Mouse (Mus musculus): ENCODE results near the gene Ncl. TPM values are rescaled to one million over a fixed set of nuclear protein-coding genes. Genes with fewer than 3 reads are reported as not detected.

Ncl gene
- total and polyA plus RNA-seq, 2 experiments, result 4.6 to 24.3 TPM

DNA sequence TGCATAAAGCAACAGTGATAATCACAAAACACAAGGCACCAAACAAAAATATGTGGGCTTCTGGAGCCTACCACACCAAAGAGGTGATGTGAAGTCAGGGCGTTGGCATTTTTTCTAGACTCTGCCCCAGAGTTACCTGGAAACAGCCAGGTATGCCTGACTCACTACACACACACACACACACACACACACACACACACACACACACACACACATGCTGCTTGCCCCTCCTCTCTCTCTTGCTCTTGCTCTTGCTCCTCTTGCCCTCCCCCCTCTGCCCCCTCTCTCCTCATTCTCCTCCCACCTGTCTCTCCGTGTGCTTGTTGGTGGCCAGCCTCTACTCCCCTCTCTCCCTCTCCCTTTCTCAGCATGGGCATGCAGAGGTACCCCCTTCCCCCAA is 22.9 kb downstream of the Ncl start:
- Histone ChIP-seq H3K79me2 (ENCODE audit: control insufficient read depth, insufficient read depth, low read length) (no peaks in the 10 kb centered on the region), H3K9ac (ENCODE audit: low read depth, low read length) (no peak overlapping the region), H3K4me3 (ENCODE audit: insufficient read depth, low read depth, low read length) (no peak overlapping the region), H3K4me1 (ENCODE audit: control insufficient read depth, insufficient read depth, low read length) (no peaks in the 10 kb centered on the region), H3K36me3 (ENCODE audit: control insufficient read depth, insufficient read depth, low read length) (no peaks in the 10 kb centered on the region), H3K27ac (replicated peaks; ENCODE audit: insufficient read depth, low read depth, low read length) (no peak overlapping the region), H3K27me3 (ENCODE audit: control insufficient read depth, insufficient read depth, low read length) (no peaks in the 10 kb centered on the region)
- no peak for DNase-seq (ENCODE audit: extremely low read depth, low read depth, low spot score)
- TF ChIP-seq CTCF (IDR thresholded peaks at IDR 0.05; ENCODE audit: low read depth, low read length) (no peak), POLR2A (IDR thresholded peaks at IDR 0.05; ENCODE audit: extremely low read depth, insufficient read depth, low read length) (no peak)
- 41% methylated on average over 2 of the region's 2 CpGs for WGBS

DNA sequence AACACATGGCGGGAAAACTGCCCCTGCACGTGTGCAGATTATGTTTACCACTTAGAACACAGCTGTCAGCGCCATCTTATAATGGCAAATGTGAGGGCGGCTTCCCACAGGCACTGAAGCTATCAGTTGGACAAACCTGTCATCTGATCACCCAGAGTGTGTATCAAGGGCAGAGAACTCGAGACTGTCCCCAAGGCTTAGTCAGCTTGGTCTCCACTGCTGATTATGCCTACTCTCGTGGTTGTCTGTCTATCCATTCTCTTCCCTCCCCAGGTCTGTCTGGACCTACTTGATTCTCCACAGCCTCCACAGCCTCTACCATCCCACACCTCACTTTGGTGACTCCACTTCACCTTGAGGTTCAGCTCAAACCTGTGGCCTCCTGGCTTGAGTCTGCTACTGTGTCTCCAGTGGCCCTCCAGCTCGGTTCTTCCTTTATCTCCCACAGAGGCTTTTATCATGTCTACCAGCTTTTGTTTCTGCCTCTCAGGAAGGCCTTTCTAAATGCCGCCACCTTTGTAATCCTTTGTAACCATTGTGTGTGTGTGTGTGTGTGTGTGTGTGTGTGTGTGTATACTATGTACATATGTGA is 38.3 kb downstream of the Ncl start:
- TF ChIP-seq CTCF (IDR thresholded peaks at IDR 0.05; ENCODE audit: low read depth, low read length), result no peak
- TF ChIP-seq POLR2A (IDR thresholded peaks at IDR 0.05; ENCODE audit: extremely low read depth, insufficient read depth, low read length), result no peak
- 90% methylated on average over 8 of the region's 8 CpGs for WGBS
- H3K4me1 ChIP-seq (ENCODE audit: control insufficient read depth, insufficient read depth, low read length), result no peaks in the 10 kb centered on the region
- H3K36me3 ChIP-seq (ENCODE audit: control insufficient read depth, insufficient read depth, low read length), result no peaks in the 10 kb centered on the region
- no peaks in the 10 kb centered on the region for H3K79me2 ChIP-seq (ENCODE audit: control insufficient read depth, insufficient read depth, low read length)
- H3K27ac ChIP-seq (replicated peaks; ENCODE audit: insufficient read depth, low read depth, low read length), result no peak overlapping the region
- DNase-seq (ENCODE audit: extremely low read depth, low read depth, low spot score), result no peak
- H3K9ac ChIP-seq (ENCODE audit: low read depth, low read length), result no peak overlapping the region
- no peaks in the 10 kb centered on the region for H3K27me3 ChIP-seq (ENCODE audit: control insufficient read depth, insufficient read depth, low read length)
- H3K4me3 ChIP-seq (ENCODE audit: insufficient read depth, low read depth, low read length), result no peak overlapping the region

DNA sequence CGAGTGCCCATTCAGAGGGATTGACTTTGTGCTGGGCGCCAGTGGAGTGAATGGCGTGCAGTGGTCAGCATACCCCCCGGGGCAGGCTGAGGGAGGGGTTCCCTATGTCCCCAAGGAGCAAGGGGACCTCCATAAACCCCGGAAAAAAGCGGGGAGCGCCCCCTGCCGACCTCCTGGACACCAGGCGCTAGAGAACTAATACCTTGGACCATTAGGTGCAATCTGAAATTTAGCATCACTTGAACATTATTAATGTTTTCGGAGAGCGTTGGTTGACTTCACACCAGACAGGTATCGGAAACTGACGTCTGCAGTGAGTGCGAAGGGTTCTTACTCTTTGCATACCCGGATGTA is 45.5 kb downstream of the Ncl start:
- no peak overlapping the region for H3K4me3 ChIP-seq (ENCODE audit: insufficient read depth, low read depth, low read length)

DNA sequence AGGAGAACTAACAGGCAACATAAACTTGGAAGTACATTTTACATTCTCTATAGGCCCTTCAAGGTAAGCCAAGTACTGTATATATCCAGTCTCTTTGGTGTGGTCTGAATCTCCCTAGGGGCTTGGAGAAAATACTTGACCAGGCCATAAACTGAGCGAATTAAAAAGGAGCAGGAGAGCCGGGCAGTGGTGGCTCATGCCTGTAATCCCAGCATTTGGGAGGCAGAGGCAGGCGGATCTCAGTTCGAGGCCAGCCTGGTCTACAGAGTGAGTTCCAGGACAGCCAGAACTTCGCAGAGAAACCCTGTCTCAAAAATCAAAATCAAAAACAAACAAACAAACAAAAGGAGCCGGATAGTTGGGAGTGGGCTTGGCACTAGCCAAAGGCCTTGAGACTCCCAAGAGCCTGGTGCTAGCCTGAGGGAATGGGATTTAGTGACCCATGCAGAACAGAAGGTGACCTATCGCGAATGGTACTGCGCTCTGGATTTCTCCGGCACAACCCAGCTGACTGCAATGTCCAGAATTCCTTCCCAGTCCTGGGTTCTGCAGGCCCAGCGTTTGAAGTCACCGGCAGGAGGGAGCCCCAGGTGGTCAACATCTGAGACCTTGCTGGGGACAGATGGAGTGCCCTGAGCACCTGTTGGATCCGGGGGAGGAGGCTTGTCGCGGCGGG is 46.0 kb downstream of the Ncl start:
- WGBS, result 58% methylated on average over 16 of the region's 16 CpGs
- Histone ChIP-seq H3K9ac (ENCODE audit: low read depth, low read length) (no peak overlapping the region), H3K27ac (replicated peaks; ENCODE audit: insufficient read depth, low read depth, low read length) (no peak overlapping the region), H3K27me3 (ENCODE audit: control insufficient read depth, insufficient read depth, low read length) (peaks cover 2% of the 10 kb centered on the region; the same call in 1 of the 2 replicates), H3K4me3 (ENCODE audit: insufficient read depth, low read depth, low read length) (no peak overlapping the region), H3K36me3 (ENCODE audit: control insufficient read depth, insufficient read depth, low read length) (no peaks in the 10 kb centered on the region), H3K79me2 (ENCODE audit: control insufficient read depth, insufficient read depth, low read length) (no peaks in the 10 kb centered on the region), H3K4me1 (ENCODE audit: control insufficient read depth, insufficient read depth, low read length) (no peaks in the 10 kb centered on the region)
- TF ChIP-seq CTCF (IDR thresholded peaks at IDR 0.05; ENCODE audit: low read depth, low read length), result no peak
- no peak for TF ChIP-seq POLR2A (IDR thresholded peaks at IDR 0.05; ENCODE audit: extremely low read depth, insufficient read depth, low read length)
- no peak for DNase-seq (ENCODE audit: extremely low read depth, low read depth, low spot score)

More for the DNA sequence above, 45.5 kb downstream of the Ncl start:
- peak; percentile 62 for TF ChIP-seq CTCF (IDR thresholded peaks at IDR 0.05; ENCODE audit: low read depth, low read length)
- TF ChIP-seq POLR2A (IDR thresholded peaks at IDR 0.05; ENCODE audit: extremely low read depth, insufficient read depth, low read length), result no peak
- Histone ChIP-seq H3K36me3 (ENCODE audit: control insufficient read depth, insufficient read depth, low read length) (no peaks in the 10 kb centered on the region), H3K27ac (replicated peaks; ENCODE audit: insufficient read depth, low read depth, low read length) (no peak overlapping the region), H3K9ac (ENCODE audit: low read depth, low read length) (no peak overlapping the region), H3K79me2 (ENCODE audit: control insufficient read depth, insufficient read depth, low read length) (no peaks in the 10 kb centered on the region), H3K4me1 (ENCODE audit: control insufficient read depth, insufficient read depth, low read length) (no peaks in the 10 kb centered on the region), H3K27me3 (ENCODE audit: control insufficient read depth, insufficient read depth, low read length) (peaks cover 2% of the 10 kb centered on the region; the same call in 1 of the 2 replicates)
- 26% methylated on average over 15 of the region's 15 CpGs for WGBS
- no peak for DNase-seq (ENCODE audit: extremely low read depth, low read depth, low spot score)

DNA sequence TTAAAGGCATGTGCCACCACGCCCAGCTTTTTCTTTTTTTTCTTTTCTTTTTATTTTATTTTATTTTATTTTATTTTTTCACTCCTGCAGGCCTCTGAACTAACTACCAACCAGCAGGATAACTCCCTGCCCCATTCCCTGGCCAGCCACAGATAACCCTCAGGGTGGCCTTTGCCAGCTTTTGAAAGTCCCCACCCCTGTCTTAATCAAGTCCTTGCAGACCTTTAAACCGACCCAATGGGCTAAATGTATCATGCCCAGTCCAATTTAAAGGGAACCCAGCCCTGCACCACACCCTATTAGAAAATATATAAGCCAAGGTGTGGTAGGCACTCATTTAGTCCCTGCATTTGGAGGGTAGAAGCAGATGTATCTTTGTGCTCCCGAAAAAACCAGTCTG is 46.9 kb downstream of the Ncl start:
- DNase-seq (ENCODE audit: extremely low read depth, low read depth, low spot score), result no peak

DNA sequence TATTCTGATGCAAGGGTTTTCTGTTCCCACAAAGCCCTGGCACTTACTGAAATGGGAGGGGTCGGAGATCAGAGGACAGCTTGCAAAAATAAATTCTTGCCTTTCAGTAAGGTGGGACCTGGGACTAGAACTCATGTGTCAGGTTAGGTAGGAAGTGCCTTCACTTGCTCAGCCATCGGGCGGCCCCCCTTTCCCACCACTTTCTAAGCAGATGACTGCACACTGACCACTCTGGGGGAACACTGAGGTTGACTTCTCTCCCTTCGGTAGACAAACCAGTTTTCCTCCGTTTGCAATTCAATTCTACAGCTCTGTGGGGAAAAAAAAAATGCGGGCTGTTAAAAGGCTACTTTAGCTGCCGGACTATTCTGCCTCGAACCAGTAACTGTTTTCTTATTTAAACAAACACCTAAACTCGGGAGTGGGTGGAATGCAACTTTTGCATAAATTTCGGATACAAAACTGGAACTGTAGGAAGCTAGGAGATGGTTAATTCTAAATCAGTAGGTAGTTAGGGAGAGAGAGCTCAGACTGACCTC is 47.7 kb downstream of the Ncl start:
- no peak overlapping the region for H3K9ac ChIP-seq (ENCODE audit: low read depth, low read length)
- no peaks in the 10 kb centered on the region for H3K4me1 ChIP-seq (ENCODE audit: control insufficient read depth, insufficient read depth, low read length)
- TF ChIP-seq POLR2A (IDR thresholded peaks at IDR 0.05; ENCODE audit: extremely low read depth, insufficient read depth, low read length) (no peak), CTCF (IDR thresholded peaks at IDR 0.05; ENCODE audit: low read depth, low read length) (no peak)
- no peak for DNase-seq (ENCODE audit: extremely low read depth, low read depth, low spot score)
- WGBS, result 57% methylated on average over 10 of the region's 10 CpGs
- H3K36me3 ChIP-seq (ENCODE audit: control insufficient read depth, insufficient read depth, low read length), result no peaks in the 10 kb centered on the region
- no peak overlapping the region for H3K4me3 ChIP-seq (ENCODE audit: insufficient read depth, low read depth, low read length)
- H3K27me3 ChIP-seq (ENCODE audit: control insufficient read depth, insufficient read depth, low read length), result peaks cover 2% of the 10 kb centered on the region; the same call in 1 of the 2 replicates
- no peak overlapping the region for H3K27ac ChIP-seq (replicated peaks; ENCODE audit: insufficient read depth, low read depth, low read length)
- no peaks in the 10 kb centered on the region for H3K79me2 ChIP-seq (ENCODE audit: control insufficient read depth, insufficient read depth, low read length)

More for the DNA sequence above, 46.9 kb downstream of the Ncl start:
- Histone ChIP-seq H3K79me2 (ENCODE audit: control insufficient read depth, insufficient read depth, low read length) (no peaks in the 10 kb centered on the region), H3K27me3 (ENCODE audit: control insufficient read depth, insufficient read depth, low read length) (peaks cover 2% of the 10 kb centered on the region; the same call in 1 of the 2 replicates), H3K36me3 (ENCODE audit: control insufficient read depth, insufficient read depth, low read length) (no peaks in the 10 kb centered on the region), H3K27ac (replicated peaks; ENCODE audit: insufficient read depth, low read depth, low read length) (no peak overlapping the region), H3K4me3 (ENCODE audit: insufficient read depth, low read depth, low read length) (no peak overlapping the region), H3K4me1 (ENCODE audit: control insufficient read depth, insufficient read depth, low read length) (no peaks in the 10 kb centered on the region), H3K9ac (ENCODE audit: low read depth, low read length) (no peak overlapping the region)
- TF ChIP-seq CTCF (IDR thresholded peaks at IDR 0.05; ENCODE audit: low read depth, low read length) (no peak), POLR2A (IDR thresholded peaks at IDR 0.05; ENCODE audit: extremely low read depth, insufficient read depth, low read length) (no peak)
- WGBS, result 87% methylated on average over 3 of the region's 3 CpGs
